Mouse (Mus musculus): ENCODE measurements around the gene Zfp638.

DNA sequence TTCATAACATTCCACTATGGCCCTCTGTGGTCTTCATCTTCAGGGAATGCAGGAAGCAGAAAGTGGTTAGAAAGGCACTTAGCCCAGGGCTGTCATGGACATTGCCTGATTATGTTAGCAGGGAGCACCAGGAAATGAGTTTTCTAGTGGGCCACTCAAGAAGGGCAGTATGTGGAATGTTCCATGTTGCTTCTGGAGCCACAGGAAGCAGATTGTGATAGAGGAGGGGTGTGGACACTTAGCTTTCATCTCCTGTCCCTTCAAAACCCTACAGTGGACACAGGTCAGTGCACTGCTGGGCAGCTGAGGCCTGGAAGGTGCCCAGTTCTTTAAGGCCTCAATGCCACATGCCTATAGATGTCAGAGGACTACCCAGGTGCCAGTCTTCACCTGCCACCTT lies 161.9 kb downstream of the Zfp638 start:
- TF ChIP-seq POLR2A (IDR thresholded peaks at IDR 0.05; ENCODE audit: extremely low read depth, insufficient read depth, low read length) (no peak), CTCF (IDR thresholded peaks at IDR 0.05; ENCODE audit: low read depth, low read length) (no peak)

Measured in liver, adult 2 months (tissue).